Mouse (Mus musculus) liver, adult 2 months (tissue): ENCODE data around the gene Apobec1.

Experiments
- CTCF ChIP-seq: fragments of 200-500 bp; IDR thresholded peaks from 2 replicates; pipeline ENCODE4 v1.5.1; 2011; ENCODE audit warnings: low read depth, low read length, control low read depth
- POLR2A ChIP-seq: fragments of 200-500 bp; IDR thresholded peaks from 2 replicates; pipeline ENCODE4 v1.6.1; 2011; ENCODE audit warnings: low read length, control low read depth; ENCODE audit not compliant: insufficient read depth; ENCODE audit errors: extremely low read depth

DNA sequence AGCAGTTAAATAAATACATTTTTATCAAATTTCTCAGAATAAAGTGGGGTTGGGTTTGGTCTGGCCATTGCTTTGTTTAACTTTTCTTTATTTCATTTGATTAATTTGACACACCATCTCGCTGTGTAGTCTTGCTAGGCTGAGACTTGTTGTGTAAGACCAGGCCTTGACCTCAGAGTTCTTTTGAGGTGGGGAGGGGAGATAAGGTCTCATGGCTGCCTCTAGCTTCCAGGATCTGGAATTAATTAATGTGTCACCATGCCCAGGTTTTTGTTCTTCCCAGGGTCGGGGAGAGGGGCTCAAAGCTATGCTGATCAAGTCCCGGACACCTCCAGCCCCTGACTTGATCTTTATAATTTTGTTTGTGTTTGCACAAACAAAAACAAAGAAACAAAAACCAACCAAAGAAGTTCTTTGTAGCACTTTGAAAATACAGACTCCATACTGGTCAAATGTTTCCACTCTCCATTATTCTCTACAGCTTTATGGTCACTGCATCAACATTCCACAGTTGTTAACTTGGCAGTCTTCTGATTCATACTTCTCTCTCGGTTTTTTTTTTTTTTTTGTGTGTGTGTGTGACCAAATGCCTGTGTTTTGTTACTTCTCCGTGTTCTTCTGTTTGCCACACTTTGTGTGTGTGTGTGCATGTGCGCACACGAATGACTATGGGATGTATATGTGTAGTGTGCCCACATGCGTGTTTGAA lies 70.6 kb downstream of the Apobec1 start:
- TF ChIP-seq CTCF (no peak), POLR2A (no peak)
